Mouse (Mus musculus): ENCODE results near the gene Gm28539. TPM values are rescaled to one million over a fixed set of nuclear protein-coding genes. Genes with fewer than 3 reads are reported as not detected.
"Not testable (repeated sequence)": the region's sequence is repeated elsewhere in the genome, so short reads cannot be mapped to it uniquely, and the experiment has no call there.

The Gm28539 gene
- total RNA-seq, 1 experiment from 2014 or later, result 1.8 TPM

DNA sequence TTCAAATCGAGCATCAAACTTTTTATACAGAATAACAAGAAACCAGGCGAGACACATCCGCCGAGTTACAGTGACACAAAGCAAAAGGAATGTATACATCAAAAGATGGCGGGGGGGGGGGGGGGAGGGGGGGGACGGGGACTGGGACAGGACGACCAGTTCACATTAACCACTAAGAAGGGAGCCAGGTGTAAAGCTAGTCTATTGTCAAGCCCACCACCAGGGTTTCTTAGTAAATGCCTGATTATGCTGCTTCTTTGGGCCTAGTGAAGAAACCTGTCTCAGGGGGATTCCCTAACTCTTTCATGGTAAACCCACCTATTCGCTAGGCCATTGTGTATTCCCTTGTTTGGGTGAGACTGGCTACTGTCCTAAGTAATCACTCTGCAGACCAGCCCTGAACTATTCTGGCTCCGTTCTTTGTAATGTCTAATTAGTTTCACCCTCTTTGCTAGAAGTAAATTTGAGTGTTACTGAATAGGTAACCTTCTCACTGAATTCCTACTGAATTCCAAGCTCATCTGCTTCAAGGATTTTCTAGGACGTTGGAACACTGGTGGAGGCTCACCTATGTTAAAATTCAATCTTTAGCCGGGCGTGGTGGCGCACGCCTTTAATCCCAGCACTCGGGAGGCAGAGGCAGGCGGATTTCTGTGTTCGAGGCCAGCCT, 13.3 kb downstream of the Gm28539 start:
- not testable (repeated sequence) for DNase-seq

DNA sequence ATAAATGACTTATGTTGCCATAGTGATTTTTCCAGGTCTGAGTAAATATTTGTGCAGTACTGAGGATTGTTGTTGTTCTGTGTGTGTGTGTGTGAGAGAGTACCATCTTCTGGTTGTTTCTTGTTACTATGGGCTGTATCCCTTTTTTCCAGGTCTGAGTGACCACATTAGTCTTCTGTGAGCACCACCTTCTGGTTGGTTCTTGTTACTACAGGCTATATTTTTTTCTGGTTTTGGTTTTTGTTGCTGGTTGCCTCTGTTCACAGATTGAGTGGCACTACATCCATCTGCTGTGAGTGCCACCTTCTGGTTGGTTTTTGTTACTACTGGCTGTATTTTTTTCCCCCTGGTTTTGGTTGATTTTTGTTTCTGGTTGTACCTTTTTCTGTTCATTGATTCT, 22.2 kb downstream of the Gm28539 start:
- DNase-seq, result peak; percentile 50

DNA sequence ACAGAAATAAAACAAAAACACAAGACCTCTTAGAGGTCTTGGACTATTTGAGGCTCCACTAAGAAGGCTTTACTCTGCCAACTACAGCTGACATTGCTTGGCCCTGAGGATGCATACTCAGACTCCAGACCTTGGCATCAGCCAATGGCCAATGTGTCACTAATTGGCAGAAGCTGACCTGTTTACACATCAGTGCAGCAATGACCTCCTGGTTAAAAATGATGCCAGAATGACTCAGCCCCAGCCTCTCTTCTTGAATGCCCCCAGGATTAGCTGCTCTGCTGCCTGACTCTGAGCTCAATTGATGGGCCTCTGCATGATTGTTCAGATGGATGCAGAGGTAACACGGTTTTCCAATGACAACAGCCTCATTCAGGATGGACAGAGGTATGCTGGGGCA, 23.8 kb downstream of the Gm28539 start:
- DNase-seq, result peak; percentile 84

DNA sequence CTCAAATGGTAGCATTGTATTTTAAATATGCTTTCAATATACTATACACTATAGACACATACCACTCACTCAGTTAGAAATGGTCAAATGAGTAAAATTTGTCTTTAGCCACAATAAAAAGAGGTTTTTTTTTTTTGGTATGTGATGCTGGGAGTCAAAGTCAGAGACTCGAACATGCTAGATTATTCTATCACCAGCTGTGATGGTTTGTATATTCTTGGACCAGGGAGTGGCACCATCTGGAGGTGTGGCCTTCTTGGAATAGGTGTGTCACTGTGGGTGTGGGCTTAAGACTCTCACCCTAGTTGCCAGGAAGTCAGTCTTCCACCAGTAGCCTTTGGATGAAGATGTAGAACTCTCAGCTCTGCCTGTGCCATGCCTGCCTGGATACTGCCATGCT, 34.1 kb downstream of the Gm28539 start:
- DNase-seq, result not testable (repeated sequence)

DNA sequence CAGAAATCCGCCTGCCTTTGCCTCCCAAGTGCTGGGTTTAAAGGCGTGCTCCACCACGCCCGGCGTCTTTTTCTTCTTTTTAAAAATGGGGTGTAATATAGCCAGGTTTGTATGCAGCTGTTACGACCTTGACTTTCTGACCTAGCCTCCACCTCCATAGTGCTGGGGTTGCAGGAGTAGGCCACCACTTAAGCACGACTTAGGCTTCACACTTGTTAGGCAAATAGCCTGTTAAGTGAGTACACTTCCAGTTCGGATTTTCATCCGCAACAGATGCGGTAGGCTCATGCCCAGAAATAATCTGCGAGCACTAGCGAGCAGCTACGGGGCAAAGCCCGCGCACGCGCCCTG, 39.7 kb downstream of the Gm28539 start:
- no peak for DNase-seq

DNA sequence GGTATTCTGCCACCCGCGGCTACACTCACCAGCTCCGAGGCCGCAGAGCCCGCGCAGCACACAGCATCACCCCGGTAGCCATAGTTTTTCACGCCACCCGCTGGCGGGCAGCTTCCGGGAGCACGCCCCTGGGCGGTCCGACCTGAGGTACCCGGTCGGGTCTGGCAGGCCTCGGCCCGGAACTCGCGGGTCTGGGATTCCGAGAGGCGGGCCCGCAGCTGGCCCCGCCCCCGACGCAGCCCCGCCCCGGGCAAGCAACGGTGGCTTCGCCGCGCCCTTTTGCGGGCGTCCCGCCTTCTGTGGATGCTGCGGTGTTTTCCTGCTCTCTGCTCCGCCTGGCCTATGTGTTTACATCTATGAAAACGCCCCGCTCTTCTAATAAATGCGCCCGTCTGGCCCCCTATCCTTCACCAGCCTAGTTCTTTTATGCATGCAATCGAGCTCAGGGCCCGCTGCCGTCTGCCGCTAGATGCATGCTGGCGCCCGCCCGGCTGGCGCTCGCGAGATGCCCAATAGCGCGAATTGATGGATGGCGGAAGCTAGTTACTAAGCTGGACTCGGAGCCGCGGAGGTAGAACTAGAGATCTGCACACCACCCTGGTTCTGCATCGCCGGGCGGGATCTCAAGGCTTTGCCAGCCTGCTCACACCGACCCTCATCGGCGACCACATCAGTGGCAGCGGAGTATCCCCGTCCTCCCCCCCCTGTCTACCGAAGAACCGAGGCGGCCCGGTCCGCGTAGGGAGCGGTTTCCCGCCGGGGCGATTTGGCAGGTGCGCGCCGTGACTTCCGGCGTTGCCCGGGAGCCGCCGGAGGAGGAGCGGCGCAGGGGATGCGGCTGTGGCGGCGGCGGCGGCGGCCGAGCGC, 40.3 kb downstream of the Gm28539 start, which contains the start of the genes Mrpl40 and Hira:
Gene Mrpl40 (minus strand): TSS at position 421 of the 867 bp plus-strand sequence.
Gene Hira (plus strand): TSS at position 596 of the 867 bp plus-strand sequence.
- DNase-seq, result peak; percentile 98

DNA sequence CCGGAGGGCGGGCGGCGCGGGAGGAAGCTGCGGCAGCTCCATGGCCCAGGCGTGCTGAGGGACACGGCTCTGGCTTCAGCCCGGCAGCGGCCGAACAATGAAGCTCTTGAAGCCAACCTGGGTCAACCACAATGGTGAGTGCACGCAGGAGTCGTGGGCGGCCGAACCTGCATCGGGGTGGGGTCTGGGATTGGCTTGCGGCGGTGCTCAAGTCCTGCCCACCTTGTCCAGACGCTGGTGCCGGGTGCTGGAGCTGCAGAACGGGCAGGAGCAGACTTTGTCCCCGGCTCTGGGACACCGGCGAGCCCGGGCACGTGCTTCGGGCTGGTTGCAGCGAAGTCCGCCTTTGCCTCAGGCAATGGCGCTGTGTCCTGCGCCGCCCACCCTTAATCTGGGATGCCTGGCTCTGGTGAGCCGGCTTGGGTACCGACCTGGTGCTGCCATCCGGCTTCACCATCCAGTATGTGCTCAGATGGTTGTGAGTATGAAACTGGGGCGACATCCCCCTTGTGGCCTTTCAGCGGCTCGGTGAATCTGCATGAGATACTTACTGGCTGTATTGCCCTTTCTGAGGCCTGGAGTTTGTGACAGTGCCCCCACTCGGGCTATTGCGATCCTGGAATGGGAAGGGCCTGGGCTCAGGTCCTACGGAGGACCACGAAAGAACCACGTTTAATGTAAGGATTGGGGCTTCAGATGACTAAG, 41.2 kb downstream of the Gm28539 start:
- peak; percentile 71 for DNase-seq

DNA sequence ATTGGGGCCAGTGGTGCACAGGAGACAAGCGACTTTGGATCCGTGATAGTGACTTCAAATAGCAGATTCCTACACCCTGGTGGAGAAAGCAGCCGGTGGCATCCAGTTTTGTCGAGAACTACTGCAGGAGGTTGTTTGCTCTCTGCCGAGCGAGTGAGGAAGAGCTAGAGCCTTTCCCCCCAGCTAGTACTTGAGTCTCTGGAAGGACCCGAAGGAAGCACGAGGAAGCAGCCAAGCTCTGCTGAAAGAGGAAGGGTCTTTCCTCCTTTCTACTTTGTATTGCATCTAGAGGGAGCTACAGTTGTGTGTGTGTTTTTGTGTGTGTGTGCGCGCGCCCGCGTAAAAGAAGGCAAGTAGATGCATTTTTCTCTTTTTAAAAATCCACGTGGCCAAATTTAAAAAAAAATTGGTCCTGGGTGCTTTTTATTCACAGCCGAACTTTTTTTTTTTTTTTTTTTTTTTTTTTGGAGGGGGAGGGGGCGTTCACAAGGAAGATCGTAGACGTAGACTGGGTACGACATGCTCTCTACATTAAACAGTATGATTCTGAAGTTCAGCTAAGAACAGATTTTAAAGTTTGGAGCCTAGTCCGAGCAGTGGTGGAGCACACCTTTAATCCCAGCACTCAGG, 41.8 kb downstream of the Gm28539 start:
- no peak for DNase-seq

DNA sequence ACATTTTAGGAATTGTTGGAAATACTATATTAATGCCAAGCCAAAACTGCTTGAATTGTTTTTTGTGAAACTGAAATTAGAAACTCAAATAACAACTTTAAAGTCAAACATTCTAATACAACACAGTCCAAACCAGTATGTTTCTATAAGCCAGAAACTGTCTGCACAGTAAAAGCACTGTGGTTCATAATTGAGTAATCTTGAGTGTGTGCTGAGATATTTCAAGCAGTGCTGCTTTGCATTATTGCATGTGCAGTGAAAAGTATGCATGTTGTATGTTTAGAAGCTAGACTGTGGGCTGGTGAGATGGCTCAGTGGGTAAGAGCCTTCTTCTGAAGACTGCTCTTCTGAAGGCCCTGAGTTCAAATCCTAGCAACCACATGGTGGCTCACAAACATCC, 47.7 kb downstream of the Gm28539 start:
- DNase-seq, result no peak

DNA sequence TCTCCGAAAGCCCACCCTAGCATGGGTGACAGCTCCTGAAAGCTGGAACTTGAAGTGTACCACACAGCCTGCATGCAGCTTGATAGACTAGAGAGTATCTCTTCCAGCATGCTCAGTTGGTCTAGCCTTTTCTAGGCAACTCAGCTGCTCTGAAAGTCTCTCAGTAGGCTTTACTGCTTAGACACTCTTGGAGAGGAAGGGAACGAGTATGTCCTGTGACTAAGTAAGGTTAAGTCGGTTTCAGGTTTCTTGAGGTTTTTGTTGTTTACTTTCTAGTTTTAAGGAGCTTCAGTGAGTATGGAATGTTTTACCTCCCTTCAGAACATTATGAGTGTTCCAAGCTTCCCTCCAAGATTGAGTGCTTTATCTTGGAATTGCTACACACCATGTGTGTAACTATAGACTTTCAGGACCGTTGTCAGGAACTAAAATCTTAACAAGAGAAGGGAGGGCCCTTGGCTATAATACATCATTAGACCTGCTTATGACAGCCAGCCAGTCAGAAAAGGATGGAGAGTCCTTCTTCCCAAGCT, 57.5 kb downstream of the Gm28539 start:
- no peak for DNase-seq

DNA sequence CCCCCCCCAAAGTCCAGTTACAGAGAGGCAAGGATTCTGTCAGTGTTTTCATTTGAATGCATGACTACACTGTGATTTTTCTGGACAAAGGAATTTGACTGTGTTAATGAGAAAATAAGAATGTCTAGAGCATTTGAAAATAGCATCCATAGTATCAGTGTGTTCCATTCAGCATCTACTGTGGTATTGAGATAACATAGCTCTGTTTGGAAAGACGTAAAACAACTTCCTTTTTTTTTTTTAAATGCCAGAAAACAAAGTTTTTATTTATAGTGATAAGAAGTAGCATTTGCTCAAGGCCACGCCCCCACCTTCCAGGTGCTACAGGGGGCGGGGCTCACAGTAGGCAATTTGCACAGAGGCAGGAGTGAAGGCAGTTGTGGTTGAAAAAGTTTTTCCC, 58.9 kb downstream of the Gm28539 start:
- DNase-seq, result no peak

DNA sequence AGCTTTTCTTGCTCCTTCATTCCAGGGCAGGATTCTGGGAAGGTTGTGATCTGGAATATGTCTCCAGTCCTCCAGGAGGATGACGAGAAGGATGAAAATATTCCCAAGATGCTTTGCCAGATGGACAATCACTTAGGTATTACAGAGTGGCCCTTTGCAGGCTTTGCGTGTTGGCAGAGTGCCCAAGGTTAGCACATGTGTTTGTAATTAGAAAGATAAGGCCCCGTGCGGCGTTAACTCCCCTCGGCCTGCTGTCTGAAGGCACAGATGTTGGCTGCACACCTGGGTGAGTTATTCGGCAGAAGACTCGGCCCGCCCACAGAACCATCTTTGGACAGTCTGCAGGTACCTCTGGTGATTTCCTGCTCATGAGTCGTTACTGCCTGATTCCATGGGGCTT, 60.0 kb downstream of the Gm28539 start:
- peak; percentile 14 for DNase-seq

DNA sequence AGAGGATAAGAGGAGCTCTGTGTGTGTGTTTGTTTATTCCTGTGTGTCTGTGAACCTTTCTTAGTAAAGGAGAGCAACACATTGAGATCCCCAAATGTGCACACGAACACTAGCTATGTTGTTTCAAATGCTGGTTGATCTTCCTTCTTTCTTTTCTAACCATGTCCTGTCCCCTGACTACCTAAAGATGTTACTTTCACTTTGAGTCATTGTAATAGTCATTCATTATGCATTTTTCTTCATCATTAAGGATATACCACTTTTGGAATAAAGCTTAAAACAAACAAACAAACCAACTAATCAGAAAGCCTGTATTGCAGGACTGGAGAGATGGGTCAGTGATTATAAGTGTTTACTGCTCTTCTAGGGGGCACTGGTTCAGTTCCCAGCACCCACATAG, 69.3 kb downstream of the Gm28539 start:
- no peak for DNase-seq

DNA sequence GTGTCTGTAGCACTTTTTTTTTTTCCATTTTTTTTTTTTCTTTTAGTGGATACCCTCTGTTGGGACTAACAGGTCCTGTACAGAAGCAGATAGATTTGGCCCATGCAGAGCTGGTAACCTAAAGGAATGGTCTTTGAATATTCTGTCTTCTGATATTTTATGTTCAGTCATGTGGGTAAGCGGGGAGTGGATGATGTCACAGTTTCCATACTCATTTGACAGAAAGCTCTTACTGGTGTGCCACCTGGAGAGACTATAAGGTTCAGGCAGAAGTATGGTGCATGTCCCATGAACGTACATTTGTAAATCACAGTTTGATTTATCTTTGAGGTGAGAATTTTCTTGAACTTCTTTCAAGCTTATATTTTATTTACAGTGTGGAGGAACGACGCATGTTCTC, 79.7 kb downstream of the Gm28539 start:
- DNase-seq, result no peak

DNA sequence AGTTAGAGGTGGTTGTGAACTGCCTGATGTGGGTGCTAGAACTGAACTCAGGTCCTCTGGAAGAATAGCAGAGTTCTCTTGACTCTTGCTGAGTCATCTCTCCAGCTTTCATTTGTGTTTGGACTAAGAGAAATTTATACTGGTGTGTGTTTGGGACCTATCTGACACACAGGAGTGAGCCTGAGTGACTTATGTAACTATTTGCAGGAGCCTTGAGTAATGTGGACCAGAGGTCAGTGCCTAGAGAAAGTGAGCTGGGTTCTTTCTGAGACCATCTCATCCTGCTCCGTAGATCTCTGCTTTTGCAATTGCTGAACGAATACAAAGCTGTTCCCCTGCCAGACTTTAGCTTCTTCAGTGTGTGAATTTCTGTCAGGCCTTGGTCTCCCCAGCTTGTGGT, 85.4 kb downstream of the Gm28539 start:
- no peak for DNase-seq

DNA sequence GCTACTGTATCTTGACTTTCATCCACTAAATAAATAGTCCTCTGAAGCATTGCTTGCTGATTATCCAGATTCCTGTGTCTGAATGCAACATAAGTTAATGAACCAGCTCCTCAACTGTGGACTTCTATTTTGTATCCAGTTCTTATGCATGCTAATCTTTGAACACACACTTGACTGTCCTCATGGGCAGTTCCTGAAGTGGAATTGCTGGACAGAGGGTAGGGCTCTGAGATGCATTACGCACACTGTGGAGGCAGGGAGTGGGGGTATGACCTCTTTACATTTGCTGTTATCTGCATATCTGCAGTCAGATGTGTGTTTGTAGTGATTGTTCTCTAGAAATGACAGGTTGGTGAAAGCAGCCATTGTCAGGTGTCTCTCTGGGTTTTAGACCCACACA, 91.6 kb downstream of the Gm28539 start:
- DNase-seq, result no peak

DNA sequence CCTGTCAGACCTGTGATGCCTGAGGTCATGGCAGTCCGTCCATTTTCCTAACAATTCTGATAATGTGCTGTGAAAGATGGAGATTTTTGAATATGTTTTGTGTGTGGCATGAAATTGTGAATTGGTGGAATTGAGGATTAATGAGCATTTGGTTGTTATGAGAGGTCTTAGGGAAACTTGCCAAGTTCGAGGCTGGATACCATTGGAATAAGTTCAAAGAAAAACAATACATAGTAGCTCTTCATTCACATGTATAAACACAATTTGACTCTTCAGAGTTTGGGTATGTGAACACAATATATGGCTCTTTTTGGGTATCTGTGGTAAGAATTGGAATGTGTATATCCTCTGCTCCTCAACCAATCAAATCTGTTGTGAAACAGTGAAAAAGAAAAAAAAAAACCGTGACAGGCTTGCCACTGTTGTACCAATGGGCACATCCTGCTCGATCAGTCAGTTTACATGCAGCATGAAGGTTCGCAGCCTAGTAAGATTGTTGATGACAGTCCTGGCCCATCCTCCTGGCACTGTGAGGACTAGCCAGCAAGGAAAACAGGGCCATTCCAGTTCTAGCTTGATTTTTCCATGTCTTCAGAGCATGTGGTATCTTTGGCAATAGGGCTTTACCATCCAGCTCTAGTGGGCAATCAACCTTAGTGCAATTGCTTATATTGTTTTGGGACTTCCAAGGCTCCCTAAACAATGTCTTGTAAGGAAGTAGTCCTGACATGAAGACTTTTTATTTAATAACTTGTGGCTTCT, 102.1 kb downstream of the Gm28539 start:
- DNase-seq, result no peak

DNA sequence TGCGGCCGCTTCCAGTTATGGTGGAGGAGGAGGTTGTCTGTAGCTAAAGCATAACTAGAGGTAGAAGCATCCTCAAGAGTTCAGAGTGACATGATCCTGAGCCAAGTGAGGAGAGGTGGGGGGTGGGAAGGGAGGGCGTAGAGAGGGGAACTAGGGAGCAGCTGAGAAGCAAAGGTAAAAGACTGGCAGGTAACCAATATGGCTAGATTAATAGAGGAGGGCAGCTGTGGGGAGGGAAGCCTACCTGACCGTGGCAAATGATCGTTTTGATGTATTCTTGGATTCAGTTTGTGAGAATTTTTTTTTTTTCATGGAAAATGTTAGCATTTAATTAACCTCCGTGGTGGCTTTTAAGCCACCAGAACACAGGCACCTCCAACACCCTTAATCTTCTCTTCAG, 107.5 kb downstream of the Gm28539 start:
- no peak for DNase-seq

DNA sequence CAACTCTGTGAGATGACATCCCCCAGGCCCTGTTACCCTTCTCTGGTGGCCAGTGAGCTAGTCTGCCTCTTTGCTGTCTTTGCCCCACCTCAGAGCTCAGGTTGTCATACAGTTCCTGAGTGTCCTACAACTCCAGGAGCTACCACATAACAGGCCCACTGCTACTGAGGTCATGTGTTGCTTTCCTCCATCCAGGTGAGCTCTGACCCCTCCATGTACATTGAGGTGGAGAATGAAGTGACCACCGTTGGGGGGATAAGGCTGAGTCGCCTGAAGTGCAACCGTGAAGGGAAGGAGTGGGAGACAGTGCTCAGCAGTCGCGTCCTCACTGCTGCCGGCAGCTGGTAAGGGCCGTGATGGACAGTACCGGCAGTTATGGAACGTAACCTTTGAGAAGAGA, 112.6 kb downstream of the Gm28539 start:
- DNase-seq, result no peak

DNA sequence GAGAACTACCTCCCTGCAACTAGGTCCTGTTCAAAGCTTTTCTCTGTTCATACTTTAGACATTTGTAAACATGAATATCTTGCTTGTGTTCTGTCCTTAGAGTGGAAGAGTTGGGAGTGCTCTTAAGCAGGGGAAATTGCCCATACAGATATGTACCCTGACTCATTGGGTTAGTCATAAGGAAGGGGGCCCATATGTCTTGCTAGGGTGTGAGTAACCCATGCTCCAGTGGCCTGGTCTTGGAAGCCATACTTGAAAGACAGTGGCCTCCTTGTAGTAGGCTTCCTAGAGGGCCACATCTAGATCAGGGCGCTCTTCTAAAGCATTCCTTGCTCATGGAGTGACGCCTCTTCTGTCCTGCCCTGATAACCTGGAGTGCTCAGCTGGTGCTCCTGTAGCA, 114.0 kb downstream of the Gm28539 start:
- DNase-seq, result no peak

DNA sequence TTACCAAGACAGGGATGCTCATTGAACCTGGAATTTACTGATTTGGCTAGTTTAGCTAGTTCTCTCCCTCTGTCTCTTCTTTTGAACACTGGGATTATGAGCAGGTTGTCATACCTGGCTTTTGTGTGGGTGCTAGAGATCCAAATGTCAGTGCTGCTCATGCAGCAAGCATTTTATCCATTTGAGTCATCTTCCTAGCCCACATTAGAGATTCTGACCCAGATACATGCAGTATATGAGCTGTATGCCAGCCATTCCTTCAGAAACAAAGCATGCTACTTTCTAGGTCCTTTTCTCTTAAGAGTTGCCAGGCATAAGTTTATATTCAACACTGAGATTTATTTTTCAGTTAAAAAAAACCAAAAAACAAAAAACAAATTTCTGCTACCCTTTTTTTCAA, 116.4 kb downstream of the Gm28539 start:
- DNase-seq, result no peak

DNA sequence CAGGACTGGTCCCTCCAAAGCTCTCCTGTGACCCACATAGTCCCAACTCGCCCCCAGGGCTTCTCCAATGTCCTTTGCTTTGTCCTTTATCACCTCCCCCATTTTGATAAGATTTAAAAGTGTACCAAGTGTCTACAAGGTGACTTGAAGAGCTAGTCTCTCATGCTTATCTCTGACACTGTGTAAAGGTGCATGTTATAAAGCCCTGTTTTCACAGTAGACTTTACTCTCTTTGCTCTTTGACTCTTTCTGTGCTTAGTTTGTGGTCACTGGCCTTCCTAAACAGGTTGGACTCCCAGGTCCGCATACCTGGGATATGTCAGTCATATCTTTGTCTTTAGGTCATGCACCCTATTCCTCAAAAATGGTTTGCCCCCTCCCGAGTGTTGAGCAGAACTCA, 118.7 kb downstream of the Gm28539 start:
- DNase-seq, result no peak

All from adrenal gland, postnatal 14 days (tissue).